Mouse (Mus musculus) ovary, adult 10 weeks (tissue): ENCODE data around the gene Gas8. TPM values are rescaled to one million over a fixed set of nuclear protein-coding genes. Genes with fewer than 3 reads are reported as not detected.

Experiments used
- polyA plus RNA-seq: library from polyadenylated mRNA; stranded (reverse); fragments of 350-450 nt; fragmentation: Illumina TruSeq; extraction: RNeasy Lipid Tissue Mini Kit (QIAGEN cat#74804); gene quantifications from one replicate; pipeline ENCODE4 v1.2.3, GENCODE M21; 2014

Gene Gas8
- polyA plus RNA-seq = 3.4 TPM

GRCm38 (mm10) chr8:123518667-123519066 lies at the start of gene Gas8:
Gene Gas8 (plus strand): TSS chr8:123518834.

GRCm38 (mm10) chr8:123477737-123478258 lies 40.8 kb upstream of the Gas8 start, which contains the start of gene Afg3l1:
Gene Afg3l1 (plus strand): TSS chr8:123477903.

GRCm38 (mm10) chr8:123514781-123515539 lies 3.7 kb upstream of the Gas8 start, which contains the start of gene Dbndd1:
Gene Dbndd1 (minus strand): TSS chr8:123515463.

Other genes starting within 250 kb of the Gas8 start
- gene Fanca, start 200.3 kb upstream of the Gas8 start, polyA plus RNA-seq = 0.97 TPM
- not detected for gene Spire2, start 186.1 kb upstream of the Gas8 start, polyA plus RNA-seq
- gene Tcf25, start 145.1 kb upstream of the Gas8 start, polyA plus RNA-seq = 194 TPM
- not detected for gene Mc1r, start 111.7 kb upstream of the Gas8 start, polyA plus RNA-seq
- gene Tubb3, start 107.4 kb upstream of the Gas8 start, polyA plus RNA-seq = 1.1 TPM
- gene Def8, start 95.3 kb upstream of the Gas8 start, polyA plus RNA-seq = 2.8 TPM
- 6.4 TPM for gene Afg3l1, start 40.9 kb upstream of the Gas8 start, polyA plus RNA-seq
- 0.31 TPM for gene Dbndd1, start 3.4 kb upstream of the Gas8 start, polyA plus RNA-seq
- gene Rhou, start 135.1 kb downstream of the Gas8 start, polyA plus RNA-seq = 24.2 TPM